Mouse (Mus musculus) CD8-positive naive resting alpha-beta T cell, adult 2 months (primary cell): ENCODE measurements around the gene Elovl5.

Experiments
- DNase-seq, 2 experiments: peaks; one replicate each; pipeline ENCODE4 v3.0.0; 2022; ENCODE audit warnings: low read depth in 2 of 2, low spot score in 2 of 2

Gene Elovl5

DNA sequence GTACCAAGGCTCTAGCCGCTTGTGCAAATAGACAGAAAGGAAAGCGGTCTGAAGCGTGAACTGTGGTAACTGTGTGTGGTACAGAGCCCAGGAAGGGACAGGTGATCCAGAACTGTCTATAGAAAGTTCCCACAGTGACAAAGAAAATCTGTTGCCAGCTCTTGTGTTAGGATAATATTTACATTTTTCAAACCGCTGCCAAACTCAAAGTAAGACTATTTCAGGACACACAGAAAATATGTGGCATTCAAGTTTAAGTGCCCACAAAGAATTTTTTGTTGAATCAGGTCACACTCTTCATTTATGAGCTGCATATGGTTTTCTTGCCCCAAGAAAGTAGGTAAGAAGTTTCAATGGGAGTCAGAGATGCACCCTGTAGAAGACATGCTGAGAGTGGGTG is 115.8 kb downstream of the Elovl5 start:
- DNase-seq: no peak
